Mouse (Mus musculus) forebrain, embryonic 10.5 days (tissue): Measurements from ENCODE around the gene Txk. TPM values are rescaled to one million over a fixed set of nuclear protein-coding genes. Genes with fewer than 3 reads are reported as not detected.

Experiments used
- polyA plus RNA-seq: library from polyadenylated mRNA; unstranded; fragments of >200 nt; fragmentation: Nextera tagmentation; extraction: Ambion mirVana; gene quantifications from 2 replicates; pipeline ENCODE4 v1.2.1, GENCODE M21; 2016

Gene Txk
- polyA plus RNA-seq, 1 experiment from 2014 or later, result not detected

Other genes starting within 250 kb of the Txk start
- gene Corin, start 248.3 kb downstream of the Txk start, polyA plus RNA-seq, result 1.0 and 1.3 TPM in 2 replicates
- gene Nfxl1, start 193.1 kb downstream of the Txk start, polyA plus RNA-seq, result 16.6 and 18.7 TPM in 2 replicates
- gene Zar1, start 171.5 kb downstream of the Txk start, polyA plus RNA-seq, result not detected in 2 replicates
- 1.1 and 1.5 TPM in 2 replicates for gene Gm5868, start 165.2 kb downstream of the Txk start, polyA plus RNA-seq
- gene Cnga1, start 108.5 kb downstream of the Txk start, polyA plus RNA-seq, result not detected in 2 replicates
- 0.16 and 0.33 TPM in 2 replicates for gene Nipal1, start 105.0 kb downstream of the Txk start, polyA plus RNA-seq
- gene Tec, start 115.7 kb upstream of the Txk start, polyA plus RNA-seq, result 2.0 and 2.5 TPM in 2 replicates
- gene Slain2, start 161.5 kb upstream of the Txk start, polyA plus RNA-seq, result 12.9 and 14.4 TPM in 2 replicates
- gene Gm10135, start 221.9 kb upstream of the Txk start, polyA plus RNA-seq, result not detected in 2 replicates